Mouse (Mus musculus): Measurements from ENCODE around the gene Ints11. TPM values are rescaled to one million over a fixed set of nuclear protein-coding genes. Genes with fewer than 3 reads are reported as not detected.
A peak's percentile ranks its signal among the peaks of the same experiment; 100 is the strongest.

The Ints11 gene
- polyA plus RNA-seq, 1 experiment: not detected

DNA sequence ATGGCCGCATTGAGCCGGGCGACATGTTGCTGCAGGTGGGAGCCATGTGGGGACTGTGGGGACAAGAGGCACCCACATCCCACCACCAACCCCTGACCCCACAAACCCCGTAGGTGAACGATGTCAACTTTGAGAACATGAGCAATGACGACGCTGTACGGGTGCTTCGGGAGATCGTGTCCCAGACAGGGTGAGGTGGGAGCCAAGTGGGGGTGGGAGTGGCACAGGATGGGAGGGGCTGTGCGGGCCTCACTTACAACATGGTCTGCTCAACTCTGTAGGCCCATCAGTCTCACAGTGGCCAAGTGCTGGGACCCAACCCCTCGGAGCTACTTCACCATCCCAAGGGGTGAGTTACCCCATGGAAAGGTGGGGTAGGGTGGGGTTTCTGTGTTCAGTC lies 14.4 kb upstream of the Ints11 start:
- Histone ChIP-seq H3K4me3 (ENCODE audit: insufficient read depth, low read depth, low read length) (no peak overlapping the region), H3K27ac (ENCODE audit: insufficient read depth, low read depth, low read length) (no peak overlapping the region), H3K4me1 (ENCODE audit: control insufficient read depth, insufficient read depth, low read length) (0 out of 2 replicates have a peak, but pooled peaks cover 13% of the 10 kb centered on the region)
- WGBS: 96% methylated on average over 12 of the region's 12 CpGs
- TF ChIP-seq CTCF (IDR thresholded peaks at IDR 0.05; ENCODE audit: insufficient read depth, low read depth, low read length): no peak
- no peak for TF ChIP-seq POLR2A (IDR thresholded peaks at IDR 0.05; ENCODE audit: insufficient read depth, low read depth, low read length)

DNA sequence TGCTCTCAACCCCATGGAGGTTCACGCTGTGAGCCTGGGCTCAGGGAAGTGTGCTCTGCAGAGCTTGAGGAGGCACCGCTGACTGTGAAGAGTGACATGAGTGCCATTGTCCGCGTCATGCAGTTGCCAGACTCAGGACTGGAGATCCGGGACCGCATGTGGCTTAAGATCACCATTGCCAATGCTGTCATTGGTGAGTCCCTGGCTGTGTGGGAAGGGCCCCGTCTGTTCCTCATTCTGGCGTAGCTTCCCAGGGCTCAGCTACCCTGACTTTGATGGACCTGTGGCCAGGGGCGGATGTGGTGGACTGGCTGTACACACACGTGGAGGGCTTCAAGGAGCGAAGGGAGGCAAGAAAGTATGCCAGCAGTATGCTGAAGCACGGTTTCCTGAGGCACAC lies 13.3 kb upstream of the Ints11 start:
- TF ChIP-seq POLR2A (IDR thresholded peaks at IDR 0.05; ENCODE audit: insufficient read depth, low read depth, low read length) (no peak), CTCF (IDR thresholded peaks at IDR 0.05; ENCODE audit: insufficient read depth, low read depth, low read length) (no peak)
- Histone ChIP-seq H3K4me1 (ENCODE audit: control insufficient read depth, insufficient read depth, low read length) (0 out of 2 replicates have a peak, but pooled peaks cover 12% of the 10 kb centered on the region), H3K27ac (ENCODE audit: insufficient read depth, low read depth, low read length) (no peak overlapping the region), H3K4me3 (ENCODE audit: insufficient read depth, low read depth, low read length) (no peak overlapping the region)
- WGBS: 92% methylated on average over 12 of the region's 12 CpGs

DNA sequence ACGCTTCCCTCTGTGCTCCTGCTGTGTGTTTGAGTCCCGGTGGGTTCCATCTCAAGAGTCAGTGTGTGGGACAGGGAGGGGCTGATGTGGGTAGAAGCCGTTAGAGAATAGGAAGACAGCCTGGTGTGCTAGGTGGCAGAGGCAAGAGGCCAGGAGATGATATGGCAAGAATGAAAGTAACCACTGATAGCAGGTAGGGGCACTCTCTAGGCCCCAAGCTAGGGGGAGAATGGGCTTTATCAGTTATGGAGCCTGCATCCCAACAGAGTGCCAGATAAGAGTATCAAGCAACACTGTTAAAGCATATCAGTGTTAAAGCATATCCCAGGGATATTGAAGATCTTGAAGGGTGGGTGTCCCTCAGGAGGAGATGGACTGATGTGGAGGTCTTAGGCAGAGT lies 12.5 kb upstream of the Ints11 start:
- Histone ChIP-seq H3K4me1 (ENCODE audit: control insufficient read depth, insufficient read depth, low read length) (0 out of 2 replicates have a peak, but pooled peaks cover 4% of the 10 kb centered on the region), H3K4me3 (ENCODE audit: insufficient read depth, low read depth, low read length) (no peak overlapping the region), H3K27ac (ENCODE audit: insufficient read depth, low read depth, low read length) (no peak overlapping the region)
- TF ChIP-seq CTCF (IDR thresholded peaks at IDR 0.05; ENCODE audit: insufficient read depth, low read depth, low read length) (no peak), POLR2A (IDR thresholded peaks at IDR 0.05; ENCODE audit: insufficient read depth, low read depth, low read length) (no peak)
- 38% methylated on average over 3 of the region's 3 CpGs for WGBS

DNA sequence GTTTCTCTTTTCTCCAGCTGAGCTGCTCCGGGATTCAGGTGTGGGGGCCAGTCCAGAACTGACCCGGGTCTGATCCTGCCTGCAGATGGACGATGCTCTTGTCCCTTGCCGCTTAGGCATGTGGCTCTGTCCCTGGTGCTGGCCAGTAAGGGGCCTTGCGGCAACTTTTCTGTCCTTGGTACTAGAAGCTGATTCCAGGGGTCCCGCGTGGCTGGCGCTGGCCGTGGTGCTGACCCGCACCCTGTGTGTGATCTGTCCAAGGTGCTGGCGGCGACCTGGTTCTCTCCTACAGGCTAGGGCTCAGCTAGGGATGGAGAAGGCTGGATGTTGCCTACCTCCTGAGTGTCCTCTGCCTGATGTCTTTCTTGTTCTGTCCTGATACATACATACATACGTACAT lies 10.0 kb upstream of the Ints11 start:
- TF ChIP-seq POLR2A (IDR thresholded peaks at IDR 0.05; ENCODE audit: insufficient read depth, low read depth, low read length): no peak
- no peak overlapping the region for H3K4me3 ChIP-seq (ENCODE audit: insufficient read depth, low read depth, low read length)
- H3K27ac ChIP-seq (ENCODE audit: insufficient read depth, low read depth, low read length): no peak overlapping the region
- WGBS: 37% methylated on average over 13 of the region's 13 CpGs
- peaks cover 5% of the 10 kb centered on the region; the same call in 1 of the 2 replicates for H3K4me1 ChIP-seq (ENCODE audit: control insufficient read depth, insufficient read depth, low read length)

DNA sequence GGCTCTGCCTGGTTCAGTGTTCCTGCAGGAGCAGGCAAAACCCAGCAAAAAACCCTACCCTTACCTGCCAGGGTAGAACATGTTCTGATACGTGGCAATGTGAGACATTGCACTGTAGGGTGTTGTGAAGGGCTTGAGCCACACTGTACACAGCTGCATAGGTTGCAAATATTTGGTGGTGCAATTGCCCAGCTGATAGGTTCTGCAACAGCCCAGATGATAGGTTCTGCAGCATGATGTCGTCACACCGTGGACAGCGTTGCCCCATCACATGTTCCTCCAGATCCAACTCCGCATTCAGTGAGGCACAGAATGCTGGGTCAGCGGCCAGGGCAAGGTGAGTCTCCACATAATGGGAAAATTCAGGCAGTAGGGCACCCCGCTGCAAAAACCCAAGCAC lies 7.6 kb upstream of the Ints11 start:
- Histone ChIP-seq H3K4me3 (ENCODE audit: insufficient read depth, low read depth, low read length) (no peak overlapping the region), H3K27ac (ENCODE audit: insufficient read depth, low read depth, low read length) (no peak overlapping the region), H3K4me1 (ENCODE audit: control insufficient read depth, insufficient read depth, low read length) (peaks cover 5% of the 10 kb centered on the region; the same call in 1 of the 2 replicates)
- 91% methylated on average over 7 of the region's 7 CpGs for WGBS
- TF ChIP-seq CTCF (IDR thresholded peaks at IDR 0.05; ENCODE audit: insufficient read depth, low read depth, low read length) (no peak), POLR2A (IDR thresholded peaks at IDR 0.05; ENCODE audit: insufficient read depth, low read depth, low read length) (no peak)

DNA sequence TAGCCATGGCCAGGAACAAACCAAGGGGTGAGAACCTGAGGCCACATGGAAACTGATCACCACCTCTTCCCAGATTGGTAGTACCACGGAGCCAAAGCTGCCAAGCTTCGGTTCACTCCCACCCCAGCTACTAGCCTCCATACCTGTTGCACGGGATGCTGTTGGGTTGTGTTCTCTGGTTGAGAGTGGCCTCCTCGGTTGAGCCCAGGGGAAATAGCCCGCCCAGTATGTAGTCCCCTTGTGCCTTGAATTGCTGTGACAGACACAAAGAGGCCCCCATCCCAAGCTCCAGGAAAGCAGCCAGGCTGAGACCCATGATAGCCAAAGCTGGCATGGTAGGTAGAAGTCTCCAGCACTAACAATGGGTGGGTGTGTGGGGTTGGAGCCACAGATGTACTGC lies 6.3 kb upstream of the Ints11 start, which contains the start of gene Tas1r3:
Tas1r3 (minus strand) TSS at position 362 of the 400 bp plus-strand sequence.
- TF ChIP-seq POLR2A (IDR thresholded peaks at IDR 0.05; ENCODE audit: insufficient read depth, low read depth, low read length): no peak
- WGBS: 77% methylated on average over 5 of the region's 5 CpGs
- Histone ChIP-seq H3K27ac (ENCODE audit: insufficient read depth, low read depth, low read length) (no peak within 1 kb of the TSS), H3K4me1 (ENCODE audit: control insufficient read depth, insufficient read depth, low read length) (peaks cover 5% of the 10 kb centered on the region; the same call in 1 of the 2 replicates), H3K4me3 (ENCODE audit: insufficient read depth, low read depth, low read length) (no peak within 1 kb of the TSS)

DNA sequence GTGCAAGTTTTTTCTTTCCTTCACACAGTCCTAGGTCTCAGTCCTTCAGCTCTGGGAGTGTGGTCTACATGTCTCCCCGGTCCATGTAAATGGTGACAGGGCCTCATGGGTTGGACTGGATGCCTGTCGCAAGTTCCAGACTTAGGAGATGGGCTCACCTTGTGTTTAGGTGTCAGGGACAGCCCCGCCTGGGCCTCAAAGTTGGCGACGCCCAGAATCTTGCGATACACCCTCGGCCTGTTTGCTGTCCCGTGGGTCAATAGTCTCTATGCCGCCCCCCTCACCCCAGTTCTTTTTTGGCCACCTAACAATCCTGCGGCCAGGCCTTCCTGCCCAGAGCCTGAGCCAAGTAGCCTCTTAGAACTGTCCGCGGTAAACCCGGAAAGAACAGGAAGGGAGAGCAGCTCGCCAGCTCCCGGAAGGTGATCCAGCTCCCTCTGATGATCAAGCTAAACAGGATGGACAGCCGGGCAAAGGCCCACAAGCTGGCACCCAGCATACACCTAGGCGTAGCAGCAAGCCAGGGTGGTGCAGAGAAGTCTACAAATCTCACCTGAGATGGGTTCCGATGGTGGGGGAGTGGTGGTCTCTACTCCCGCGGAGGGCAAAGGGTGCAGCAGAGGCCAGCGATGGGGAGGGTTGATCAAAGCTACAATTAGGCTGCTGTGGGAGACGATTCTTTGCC lies 590 bp upstream of the Ints11 start:
- peak overlapping the region; percentile 78 for H3K4me3 ChIP-seq (ENCODE audit: insufficient read depth, low read depth, low read length)
- WGBS: 11% methylated on average over 22 of the region's 22 CpGs

DNA sequence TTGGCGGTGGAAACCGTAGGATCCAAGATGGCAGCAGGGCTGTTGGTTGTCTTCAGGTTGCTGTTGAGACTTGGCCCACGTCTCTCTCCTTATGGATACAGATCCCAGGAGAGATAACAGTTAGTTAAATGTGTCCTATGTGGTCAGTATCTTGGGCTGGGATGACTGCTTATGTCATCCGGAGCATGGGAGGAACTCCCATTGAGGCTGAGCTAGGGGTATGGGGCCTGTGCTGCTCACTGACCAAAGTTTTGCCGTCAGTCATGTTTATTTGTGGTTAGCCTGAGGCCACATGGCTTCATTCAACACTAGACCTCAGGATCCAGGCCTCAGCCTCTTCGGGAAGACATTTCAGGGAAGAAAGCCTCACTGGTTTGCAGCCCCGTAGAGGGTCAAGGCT lies 2.1 kb downstream of the Ints11 start:
- TF ChIP-seq POLR2A (IDR thresholded peaks at IDR 0.05; ENCODE audit: insufficient read depth, low read depth, low read length) (no peak), CTCF (IDR thresholded peaks at IDR 0.05; ENCODE audit: insufficient read depth, low read depth, low read length) (no peak)
- 92% methylated on average over 7 of the region's 7 CpGs for WGBS
- no peak overlapping the region for H3K27ac ChIP-seq (ENCODE audit: insufficient read depth, low read depth, low read length)
- peaks cover 15% of the 10 kb centered on the region for H3K4me1 ChIP-seq (ENCODE audit: control insufficient read depth, insufficient read depth, low read length)
- no peak overlapping the region for H3K4me3 ChIP-seq (ENCODE audit: insufficient read depth, low read depth, low read length)

More for the DNA sequence above, 590 bp upstream of the Ints11 start:
- Histone ChIP-seq H3K4me1 (ENCODE audit: control insufficient read depth, insufficient read depth, low read length) (peaks cover 15% of the 10 kb centered on the region), H3K27ac (ENCODE audit: insufficient read depth, low read depth, low read length) (no peak overlapping the region)
- TF ChIP-seq POLR2A (IDR thresholded peaks at IDR 0.05; ENCODE audit: insufficient read depth, low read depth, low read length): no peak
- TF ChIP-seq CTCF (IDR thresholded peaks at IDR 0.05; ENCODE audit: insufficient read depth, low read depth, low read length): no peak

DNA sequence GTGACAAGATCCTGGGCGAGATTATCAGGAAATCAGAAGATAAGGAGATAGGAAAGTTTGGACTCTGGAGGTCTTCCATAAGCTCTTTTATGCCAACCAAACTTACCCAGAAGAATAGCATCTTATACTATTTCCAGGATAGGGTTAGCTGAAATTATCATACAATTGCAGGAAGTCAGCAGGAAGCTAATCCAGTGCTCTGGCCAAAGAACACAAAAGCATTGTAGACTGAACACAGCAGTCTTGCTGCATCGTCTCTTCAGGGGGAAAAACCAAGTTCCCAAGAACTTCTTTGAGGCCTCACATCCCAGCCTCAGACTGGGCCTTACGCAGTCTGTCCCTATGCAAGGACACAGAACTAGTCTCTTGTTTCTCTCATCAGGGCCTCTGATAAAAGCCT lies 14.2 kb downstream of the Ints11 start:
- 77% methylated on average over 3 of the region's 3 CpGs for WGBS
- H3K4me1 ChIP-seq (ENCODE audit: control insufficient read depth, insufficient read depth, low read length): no peaks in the 10 kb centered on the region
- H3K27ac ChIP-seq (ENCODE audit: insufficient read depth, low read depth, low read length): no peak overlapping the region
- H3K4me3 ChIP-seq (ENCODE audit: insufficient read depth, low read depth, low read length): no peak overlapping the region
- TF ChIP-seq CTCF (IDR thresholded peaks at IDR 0.05; ENCODE audit: insufficient read depth, low read depth, low read length) (no peak), POLR2A (IDR thresholded peaks at IDR 0.05; ENCODE audit: insufficient read depth, low read depth, low read length) (no peak)

Measured in olfactory bulb, adult 2 months (tissue).